Mouse (Mus musculus): ENCODE measurements around the gene Gm20831. TPM values are rescaled to one million over a fixed set of nuclear protein-coding genes. Genes with fewer than 3 reads are reported as not detected.
"Not testable (repeated sequence)": the region's sequence is repeated elsewhere in the genome, so short reads cannot be mapped to it uniquely, and the experiment has no call there.

Gene Gm20831
- not detected in 2 replicates for polyA plus RNA-seq (2014; fragmentation: Nextera tagmentation; extraction: Ambion mirVana)

DNA sequence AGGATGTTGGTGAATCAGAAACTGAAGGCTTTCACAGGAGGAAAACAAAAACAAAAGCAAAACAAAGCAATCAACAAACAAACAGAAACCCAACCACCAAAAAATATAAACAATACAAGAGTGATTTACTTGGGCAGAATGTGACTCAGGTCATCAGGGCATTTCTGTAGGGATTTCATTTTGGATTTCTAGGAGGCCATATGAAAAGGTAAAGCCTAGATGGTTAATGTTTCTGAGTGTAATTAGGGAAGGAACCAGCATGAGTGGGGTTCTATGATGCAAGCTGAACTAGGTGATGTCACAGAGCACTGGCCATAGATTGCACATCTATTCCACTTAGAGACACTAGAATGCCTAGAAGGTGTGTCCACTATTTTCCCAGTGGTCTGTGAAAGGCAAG is at the start of gene Gm20831, which contains the start of gene Gm20772:
TSS of gene Gm20831 (plus strand) at position 301 of the 400 bp plus-strand sequence.
TSS of gene Gm20772 (plus strand) at position 301 of the 400 bp plus-strand sequence.
- not testable (repeated sequence) for H3K4me3 ChIP-seq (ENCODE audit: low read length); H3K4me1 ChIP-seq (ENCODE audit: control insufficient read depth, insufficient read depth, low read length); H3K27ac ChIP-seq (ENCODE audit: low read depth, low read length); H3K9me3 ChIP-seq (ENCODE audit: control insufficient read depth, low read length); ATAC-seq (ENCODE audit: low FRiP score, low TSS enrichment); H3K4me2 ChIP-seq (replicated peaks; ENCODE audit: low read depth, low read length); H3K9ac ChIP-seq (ENCODE audit: low read depth, low read length); H3K36me3 ChIP-seq (ENCODE audit: control insufficient read depth, insufficient read depth, low read length); H3K27me3 ChIP-seq (ENCODE audit: control insufficient read depth, insufficient read depth, low read length)

DNA sequence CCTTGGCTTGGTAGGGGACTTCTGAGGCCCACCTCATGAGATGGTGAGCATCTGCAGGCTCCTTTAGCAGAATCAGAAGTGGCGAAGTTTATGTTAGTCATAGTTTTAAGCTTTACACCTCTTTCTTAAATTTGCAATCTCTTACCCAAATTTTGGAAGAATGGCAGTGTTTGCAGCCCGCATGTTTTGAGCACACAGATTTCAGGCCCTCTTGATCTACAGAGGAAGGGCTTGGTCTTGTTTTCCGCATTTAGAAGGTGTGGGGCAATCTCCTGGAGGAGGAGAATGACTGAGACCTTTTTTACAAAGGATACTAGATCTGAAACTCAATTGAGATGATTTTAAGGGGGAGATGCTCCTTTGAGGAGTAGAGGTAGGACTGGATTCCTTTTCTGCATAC is 28.4 kb upstream of the Gm20831 start, which contains the start of gene Gm21904:
TSS of gene Gm21904 (minus strand) at position 101 of the 400 bp plus-strand sequence.
- H3K9ac ChIP-seq (ENCODE audit: low read depth, low read length); H3K4me1 ChIP-seq (ENCODE audit: control insufficient read depth, insufficient read depth, low read length); H3K27me3 ChIP-seq (ENCODE audit: control insufficient read depth, insufficient read depth, low read length); H3K9me3 ChIP-seq (ENCODE audit: control insufficient read depth, low read length); ATAC-seq (ENCODE audit: low FRiP score, low TSS enrichment); H3K4me2 ChIP-seq (replicated peaks; ENCODE audit: low read depth, low read length); H3K36me3 ChIP-seq (ENCODE audit: control insufficient read depth, insufficient read depth, low read length); H3K4me3 ChIP-seq (ENCODE audit: low read length); H3K27ac ChIP-seq (ENCODE audit: low read depth, low read length): not testable (repeated sequence)
- no CpG with 5 or more reads among the region's 3 CpGs for WGBS

DNA sequence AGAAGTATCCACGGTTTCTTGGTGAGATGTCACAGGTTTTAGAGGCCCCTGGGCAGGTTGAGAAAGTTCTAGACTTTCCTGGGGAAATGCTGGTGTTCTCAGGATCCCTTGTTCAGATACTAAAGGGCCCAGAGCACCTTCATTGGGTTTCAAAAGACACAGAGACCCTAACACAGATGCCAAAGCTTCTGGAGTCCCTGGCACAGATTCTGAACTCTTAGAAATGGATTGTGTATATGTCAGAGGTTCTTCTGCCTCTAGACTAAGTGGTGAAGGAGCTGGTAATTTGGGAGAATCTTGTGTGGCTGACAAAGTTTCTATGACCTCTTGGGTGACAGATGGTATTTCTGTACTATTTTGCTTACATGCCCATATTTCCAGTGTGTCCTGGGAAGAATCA is 62.7 kb downstream of the Gm20831 start, which contains the start of gene Srsy:
TSS of gene Srsy (minus strand) at position 101 of the 400 bp plus-strand sequence.
- H3K36me3 ChIP-seq (ENCODE audit: control insufficient read depth, insufficient read depth, low read length); H3K4me1 ChIP-seq (ENCODE audit: control insufficient read depth, insufficient read depth, low read length); H3K27ac ChIP-seq (ENCODE audit: low read depth, low read length); H3K27me3 ChIP-seq (ENCODE audit: control insufficient read depth, insufficient read depth, low read length); H3K9me3 ChIP-seq (ENCODE audit: control insufficient read depth, low read length); H3K4me3 ChIP-seq (ENCODE audit: low read length); H3K4me2 ChIP-seq (replicated peaks; ENCODE audit: low read depth, low read length); ATAC-seq (ENCODE audit: low FRiP score, low TSS enrichment); H3K9ac ChIP-seq (ENCODE audit: low read depth, low read length): not testable (repeated sequence)
- no CpG with 5 or more reads among the region's 1 CpGs for WGBS

Other genes with a start within 250 kb of the Gm20831 start
- gene Gm21904, start 28.5 kb upstream of the Gm20831 start, polyA plus RNA-seq (2014; fragmentation: Nextera tagmentation; extraction: Ambion mirVana): not detected in 2 replicates
- gene Gm20772, start within 50 bp of the Gm20831 start, polyA plus RNA-seq (2014; fragmentation: Nextera tagmentation; extraction: Ambion mirVana): not detected in 2 replicates
- gene Srsy, start 62.6 kb downstream of the Gm20831 start, polyA plus RNA-seq (2014; fragmentation: Nextera tagmentation; extraction: Ambion mirVana): not detected in 2 replicates
- gene Gm21764, start 187.1 kb downstream of the Gm20831 start, polyA plus RNA-seq (2014; fragmentation: Nextera tagmentation; extraction: Ambion mirVana): not detected in 2 replicates
- gene Ssty1, start 214.4 kb downstream of the Gm20831 start, polyA plus RNA-seq (2014; fragmentation: Nextera tagmentation; extraction: Ambion mirVana): not detected in 2 replicates

All from kidney, embryonic 14.5 days (tissue).